Mouse (Mus musculus) midbrain, embryonic 14.5 days (tissue): ENCODE results near the gene Tnrc6a. TPM values are rescaled to one million over a fixed set of nuclear protein-coding genes. Genes with fewer than 3 reads are reported as not detected.

Experiments
- ATAC-seq: fragments of 200-750 bp; cut with Nextera tagmentation; 2 replicates; pipeline ENCODE4 v1.8.0; 2017; ENCODE audit warnings: moderate number of reproducible peaks, moderate library complexity; ENCODE audit not compliant: low FRiP score, low TSS enrichment
- DNase-seq: peaks from one replicate; pipeline ENCODE4 v3.0.0-alpha.2; 2015
- H3K27ac ChIP-seq: fragments of 300-500 bp; sonication (generic); replicated peaks from 2 replicates; pipeline ENCODE4 v1.5.1; 2014; ENCODE audit warnings: mild to moderate bottlenecking, low read depth, low read length, moderate library complexity
- H3K27me3 ChIP-seq: fragments of 300-500 bp; sonication (generic); 2 replicates; pipeline ENCODE4 v1.6.1; 2014; ENCODE audit warnings: low read length, control low read depth, mixed read lengths; ENCODE audit not compliant: control insufficient read depth, insufficient read depth
- H3K36me3 ChIP-seq: fragments of 300-500 bp; sonication (generic); 2 replicates; pipeline ENCODE4 v1.6.1; 2014; ENCODE audit warnings: low read length, control low read depth; ENCODE audit not compliant: control insufficient read depth, insufficient read depth
- H3K4me1 ChIP-seq: fragments of 300-500 bp; sonication (generic); 2 replicates; pipeline ENCODE4 v1.6.1; 2014; ENCODE audit warnings: mild to moderate bottlenecking, antibody characterized with exemption, low read length, control low read depth; ENCODE audit not compliant: control insufficient read depth, insufficient read depth
- H3K4me2 ChIP-seq: fragments of 300-500 bp; sonication (generic); 2 replicates; pipeline ENCODE4 v1.6.1; 2014; ENCODE audit warnings: mild to moderate bottlenecking, low read length, moderate library complexity
- H3K4me3 ChIP-seq: fragments of 300-500 bp; sonication (generic); replicated peaks from 2 replicates; pipeline ENCODE4 v1.5.1; 2014; ENCODE audit warnings: low read depth, low read length
- H3K9ac ChIP-seq: fragments of 300-500 bp; sonication (generic); replicated peaks from 2 replicates; pipeline ENCODE4 v1.6.1; 2014; ENCODE audit warnings: mild to moderate bottlenecking, low read length, moderate library complexity
- H3K9me3 ChIP-seq: fragments of 300-500 bp; sonication (generic); 2 replicates; pipeline ENCODE4 v1.6.1; 2016; ENCODE audit warnings: low read length, control low read depth, mixed read lengths; ENCODE audit not compliant: control insufficient read depth
- WGBS: fragments of 180-500 bp; shearing (Covaris S2); extraction: QIAGEN DNeasy Blood & Tissue Kit; methylation state at CpG from one replicate; pipeline ENCODE4 v1.1.7; 2014; 5-methylcytosine and 5-hydroxymethylcytosine counted together
- polyA plus RNA-seq: library from polyadenylated mRNA; unstranded; fragments of >200 nt; fragmentation: Nextera tagmentation; extraction: Ambion mirVana; gene quantifications from 2 replicates; pipeline ENCODE4 v1.2.1, GENCODE M21; 2014

Gene Tnrc6a
- polyA plus RNA-seq, 1 experiment from 2014 or later = 50.0 TPM

GRCm38 (mm10) chr7:123188462-123188861, 64.8 kb downstream of the Tnrc6a start:
- H3K9ac ChIP-seq = no peak overlapping the region
- no peak overlapping the region for H3K27ac ChIP-seq
- 95% methylated on average over 3 of the region's 3 CpGs for WGBS
- H3K4me1 ChIP-seq = no peaks in the 10 kb centered on the region
- no peaks in the 10 kb centered on the region for H3K9me3 ChIP-seq
- ATAC-seq (no peak), DNase-seq (no peak)
- no peak overlapping the region for H3K4me2 ChIP-seq
- H3K4me3 ChIP-seq = no peak overlapping the region
- H3K36me3 ChIP-seq = peaks cover 98% of the 10 kb centered on the region
- no peaks in the 10 kb centered on the region for H3K27me3 ChIP-seq

- Histone ChIP-seq H3K9ac (no peak overlapping the region), H3K27ac (no peak overlapping the region), H3K4me1 (no peaks in the 10 kb centered on the region), H3K36me3 (peaks cover 94% of the 10 kb centered on the region), H3K4me2 (no peak overlapping the region), H3K9me3 (no peaks in the 10 kb centered on the region), H3K27me3 (no peaks in the 10 kb centered on the region), H3K4me3 (no peak overlapping the region)
- DNase-seq (no peak), ATAC-seq (no peak)
- WGBS = 97% methylated on average over 8 of the region's 8 CpGs
These were observed 66.1 kb downstream of the Tnrc6a start for GRCm38 (mm10) chr7:123189762-123190161.

- Histone ChIP-seq H3K27me3 (no peaks in the 10 kb centered on the region), H3K27ac (no peak overlapping the region), H3K36me3 (peaks cover 84% of the 10 kb centered on the region), H3K4me2 (no peak overlapping the region), H3K4me3 (no peak overlapping the region), H3K4me1 (no peaks in the 10 kb centered on the region), H3K9me3 (no peaks in the 10 kb centered on the region), H3K9ac (no peak overlapping the region)
- ATAC-seq = no peak
- no peak for DNase-seq
- 95% methylated on average over 5 of the region's 5 CpGs for WGBS
These were observed 68.0 kb downstream of the Tnrc6a start for GRCm38 (mm10) chr7:123191731-123192130.

- DNase-seq (no peak), ATAC-seq (no peak)
- WGBS = 96% methylated on average over 12 of the region's 12 CpGs
- no peak overlapping the region for H3K4me3 ChIP-seq
- H3K4me2 ChIP-seq = no peak overlapping the region
- no peak overlapping the region for H3K9ac ChIP-seq
- no peaks in the 10 kb centered on the region for H3K9me3 ChIP-seq
- no peak overlapping the region for H3K27ac ChIP-seq
- no peaks in the 10 kb centered on the region for H3K4me1 ChIP-seq
- H3K36me3 ChIP-seq = peaks cover 70% of the 10 kb centered on the region
- no peaks in the 10 kb centered on the region for H3K27me3 ChIP-seq
These were observed 69.5 kb downstream of the Tnrc6a start for GRCm38 (mm10) chr7:123193201-123193600.

- no peaks in the 10 kb centered on the region for H3K9me3 ChIP-seq
- H3K4me2 ChIP-seq = no peak overlapping the region
- 94% methylated on average over 8 of the region's 8 CpGs for WGBS
- no peak overlapping the region for H3K27ac ChIP-seq
- H3K4me1 ChIP-seq = no peaks in the 10 kb centered on the region
- H3K4me3 ChIP-seq = no peak overlapping the region
- no peaks in the 10 kb centered on the region for H3K27me3 ChIP-seq
- no peak for ATAC-seq
- no peak for DNase-seq
- H3K36me3 ChIP-seq = peaks cover 55% of the 10 kb centered on the region
- no peak overlapping the region for H3K9ac ChIP-seq
These were observed 71.0 kb downstream of the Tnrc6a start for GRCm38 (mm10) chr7:123194696-123195095.

GRCm38 (mm10) chr7:123196432-123196831, 72.7 kb downstream of the Tnrc6a start:
- Histone ChIP-seq H3K27ac (no peak overlapping the region), H3K9ac (no peak overlapping the region), H3K4me3 (no peak overlapping the region), H3K9me3 (no peaks in the 10 kb centered on the region), H3K36me3 (peaks cover 38% of the 10 kb centered on the region), H3K4me2 (no peak overlapping the region), H3K4me1 (no peaks in the 10 kb centered on the region), H3K27me3 (no peaks in the 10 kb centered on the region)
- WGBS = 95% methylated on average over 5 of the region's 5 CpGs
- no peak for DNase-seq
- no peak for ATAC-seq

GRCm38 (mm10) chr7:123198695-123199094, 75.0 kb downstream of the Tnrc6a start:
- H3K4me3 ChIP-seq = no peak overlapping the region
- H3K4me1 ChIP-seq = no peaks in the 10 kb centered on the region
- no peak overlapping the region for H3K9ac ChIP-seq
- ATAC-seq (no peak), DNase-seq (no peak)
- H3K27me3 ChIP-seq = no peaks in the 10 kb centered on the region
- H3K4me2 ChIP-seq = no peak overlapping the region
- H3K9me3 ChIP-seq = no peaks in the 10 kb centered on the region
- 82% methylated on average over 10 of the region's 10 CpGs for WGBS
- H3K36me3 ChIP-seq = peaks cover 18% of the 10 kb centered on the region
- H3K27ac ChIP-seq = no peak overlapping the region

GRCm38 (mm10) chr7:123199151-123199550, 75.5 kb downstream of the Tnrc6a start:
- no peak overlapping the region for H3K9ac ChIP-seq
- WGBS = 89% methylated on average over 3 of the region's 3 CpGs
- DNase-seq = no peak
- H3K4me1 ChIP-seq = no peaks in the 10 kb centered on the region
- H3K4me3 ChIP-seq = no peak overlapping the region
- H3K27me3 ChIP-seq = no peaks in the 10 kb centered on the region
- H3K36me3 ChIP-seq = peaks cover 15% of the 10 kb centered on the region
- H3K27ac ChIP-seq = no peak overlapping the region
- ATAC-seq = no peak
- H3K4me2 ChIP-seq = no peak overlapping the region
- no peaks in the 10 kb centered on the region for H3K9me3 ChIP-seq

GRCm38 (mm10) chr7:123199656-123200206, 76.0 kb downstream of the Tnrc6a start:
- no peaks in the 10 kb centered on the region for H3K4me1 ChIP-seq
- DNase-seq (no peak), ATAC-seq (no peak)
- no peaks in the 10 kb centered on the region for H3K27me3 ChIP-seq
- peaks cover 9% of the 10 kb centered on the region for H3K36me3 ChIP-seq
- H3K27ac ChIP-seq = no peak overlapping the region
- H3K9ac ChIP-seq = no peak overlapping the region
- no peak overlapping the region for H3K4me3 ChIP-seq
- H3K9me3 ChIP-seq = no peaks in the 10 kb centered on the region
- 93% methylated on average over 15 of the region's 15 CpGs for whole genome bisulfite sequencing
- H3K4me2 ChIP-seq = no peak overlapping the region
